ENCODE assay signal across 9 mouse cellular contexts in genomic region chr3:84695418-84695817, GRCm38 (mm10). TPM values are rescaled to one million over a fixed set of nuclear protein-coding genes. Genes with fewer than 3 reads are reported as not detected.
DNase-seq lines count a peak whose midpoint lies in the region; ATAC-seq and TF ChIP-seq lines count a peak whose summit lies in the region.
"Had no signal": no experiment of that assay in that cellular context is flagged by ENCODE, and none has a peak within 500 bp of the region (broad histone marks: within the 10 kb centered on the region; RNA-seq: fewer than 3 reads in every experiment).

No protein-coding gene starts in this region.

- H3K36me3 ChIP-seq in heart, embryonic 12.5 days: no peaks in the 10 kb centered on the region
- no peaks in the 10 kb centered on the region for H3K36me3 ChIP-seq in lung, embryonic 14.5 days (ENCODE audit: insufficient read depth)

- no peak for DNase-seq in heart, adult 18-20 months
- DNase-seq in lung, embryonic 14.5 days: no peak
- no peak for DNase-seq in lung, postnatal 14 days
- peak; percentile 26 for DNase-seq in ZHBTc4 (ENCODE audit: low read depth, low spot score)
- peak; percentile 13 for DNase-seq in retina, embryonic 14.5 days (ENCODE audit: low spot score)
- no peak for DNase-seq in thymus, postnatal 36 days
- DNase-seq: layer of hippocampus, adult 9-11 months had no signal

- H3K4me2 ChIP-seq in heart, embryonic 12.5 days: no peak overlapping the region
- H3K4me2 ChIP-seq in lung, embryonic 14.5 days: peak overlapping the region; percentile 46

- no peaks in the 10 kb centered on the region for H3K27me3 ChIP-seq in heart, embryonic 12.5 days (replicated peaks)
- no peaks in the 10 kb centered on the region for H3K27me3 ChIP-seq in lung, embryonic 14.5 days (ENCODE audit: insufficient read depth, low read length)

- no peak overlapping the region for H3K9ac ChIP-seq in heart, embryonic 12.5 days
- no peak overlapping the region for H3K9ac ChIP-seq in lung, embryonic 14.5 days

- no peak for TF ChIP-seq CTCF in lung, embryonic 14.5 days (IDR thresholded peaks at IDR 0.05; ENCODE audit: low read depth)

- H3K4me3 ChIP-seq in heart, embryonic 12.5 days: no peak overlapping the region
- H3K4me3 ChIP-seq in lung, embryonic 14.5 days (ENCODE audit: low read depth, low read length): no peak overlapping the region

- no peak overlapping the region for H3K27ac ChIP-seq in heart, embryonic 12.5 days (ENCODE audit: poor library complexity, severe bottlenecking)
- H3K27ac ChIP-seq in lung, embryonic 14.5 days (ENCODE audit: low read depth): peak overlapping the region; percentile 70

- H3K4me1 ChIP-seq in heart, embryonic 12.5 days (replicated peaks): peaks cover 18% of the 10 kb centered on the region
- peaks cover 6% of the 10 kb centered on the region; the same call in 1 of the 2 replicates for H3K4me1 ChIP-seq in lung, embryonic 14.5 days (ENCODE audit: insufficient read depth)

- 0 out of 2 replicates have a peak, but pooled peaks have one; percentile 25 for ATAC-seq in heart, embryonic 12.5 days (ENCODE audit: insufficient number of reproducible peaks, low FRiP score)
- peak; percentile 52 for ATAC-seq in lung, embryonic 14.5 days (ENCODE audit: insufficient read depth)
- ATAC-seq in megakaryocyte, adult 5-6 weeks (ENCODE audit: poor library complexity, severe bottlenecking): no peak

- 44% methylated on average over 9 of the region's 9 CpGs for WGBS in heart, embryonic 12.5 days
- 21% methylated on average over 9 of the region's 9 CpGs for WGBS in lung, embryonic 14.5 days

- no peaks in the 10 kb centered on the region for H3K9me3 ChIP-seq in heart, embryonic 12.5 days (replicated peaks)
- no peaks in the 10 kb centered on the region for H3K9me3 ChIP-seq in lung, embryonic 14.5 days (ENCODE audit: low read depth, low read length)

RNA-seq across cellular contexts. Expression of gene Tmem154, which starts 29.4 kb away (rescaled TPM):
- 0.47 and 0.54 TPM in 2 replicates for polyA plus RNA-seq in heart, embryonic 12.5 days (2016; fragmentation: Nextera tagmentation; extraction: Ambion mirVana)
- 1 to 10 TPM; 1.7 to 1.9 TPM for total RNA-seq in heart, adult 18-20 months (2021)
- polyA plus RNA-seq in lung, embryonic 14.5 days (2014; fragmentation: Nextera tagmentation; extraction: Ambion mirVana): 1.4 and 2.1 TPM in 2 replicates
- total RNA-seq in megakaryocyte, adult 5-6 weeks (2015): 94.0 and 94.4 TPM in 2 replicates
- 44.4 and 60.0 TPM in 2 replicates for total RNA-seq in megakaryocyte, adult 5-6 weeks (2017)

Comparison
In these comparisons a context has a peak if more than half of its experiments do, and no peak if none do; other contexts are left out.
1. DNase-seq: peak in ZHBTc4 (single experiment) and retina, embryonic 14.5 days (single experiment); none in heart, adult 18-20 months (0 of 2), lung, embryonic 14.5 days (single experiment), lung, postnatal 14 days (single experiment) and thymus, postnatal 36 days (0 of 2).
2. RNA of gene Tmem154, which starts 29.4 kb away (total RNA-seq): 44.4 to 94.4 TPM in megakaryocyte, adult 5-6 weeks; 1.7 to 1.9 TPM in heart, adult 18-20 months; every median in the first group is over 10 times any median in the second.